Mouse (Mus musculus) myocyte (in vitro differentiated cells): ENCODE measurements around the gene Tasp1. TPM values are rescaled to one million over a fixed set of nuclear protein-coding genes. Genes with fewer than 3 reads are reported as not detected.
"Not testable (repeated sequence)": the region's sequence is repeated elsewhere in the genome, so short reads cannot be mapped to it uniquely, and the experiment has no call there.

Source experiments
- H3K27me3 ChIP-seq: one replicate; pipeline ENCODE4 v1.6.1; 2011; ENCODE audit not compliant: control insufficient read depth, insufficient read depth, insufficient read length
- H3K36me3 ChIP-seq: one replicate; pipeline ENCODE4 v1.6.1; 2011; ENCODE audit not compliant: control insufficient read depth, insufficient read depth
- H3K4me2 ChIP-seq: one replicate; pipeline ENCODE4 v1.6.1; 2011; ENCODE audit warnings: low read depth, control low read depth
- H3K4me3 ChIP-seq: one replicate; pipeline ENCODE4 v1.5.1; 2011; ENCODE audit warnings: mild to moderate bottlenecking, control low read depth, moderate library complexity
- H3K79me2 ChIP-seq: one replicate; pipeline ENCODE4 v1.6.1; 2011; ENCODE audit not compliant: control insufficient read depth, insufficient read depth
- H3ac ChIP-seq: one replicate; pipeline ENCODE4 v1.6.1; 2011; ENCODE audit not compliant: control insufficient read depth, insufficient read length
- CEBPB ChIP-seq: IDR thresholded peaks from 2 replicates; pipeline ENCODE4 v1.6.1; 2011; ENCODE audit warnings: mild to moderate bottlenecking, moderate library complexity; ENCODE audit not compliant: poor library complexity, insufficient read depth, severe bottlenecking
- E2F4 ChIP-seq: IDR thresholded peaks from one replicate; pipeline ENCODE4 v1.6.1; 2011; ENCODE audit warnings: mild to moderate bottlenecking, control low read depth, moderate library complexity; ENCODE audit not compliant: insufficient read depth
- MAX ChIP-seq: IDR thresholded peaks from one replicate; pipeline ENCODE4 v1.6.1; 2011; ENCODE audit warnings: low read depth, mild to moderate bottlenecking, control low read depth
- MYOD1 ChIP-seq, 3 experiments: IDR thresholded peaks; one replicate each; pipeline ENCODE4 v1.6.1; 2011; ENCODE audit warnings: control low read depth in 2 of 3, low read depth in 2 of 3, mild to moderate bottlenecking in 2 of 3, moderate library complexity in 1 of 3; ENCODE audit not compliant: insufficient read length in 2 of 3, control insufficient read depth in 1 of 3
- MYOG ChIP-seq, 3 experiments: IDR thresholded peaks; one replicate each; pipeline ENCODE4 v1.6.1; 2011; ENCODE audit warnings: control low read depth in 2 of 3, low read depth in 2 of 3, mild to moderate bottlenecking in 2 of 3; ENCODE audit not compliant: insufficient read length in 2 of 3, control insufficient read depth in 1 of 3, insufficient read depth in 1 of 3
- POLR2A ChIP-seq: IDR thresholded peaks from one replicate; pipeline ENCODE4 v1.6.1; 2011; ENCODE audit warnings: low read depth, mild to moderate bottlenecking, control low read depth, moderate library complexity; ENCODE audit not compliant: insufficient read length
- POLR2AphosphoS2 ChIP-seq: IDR thresholded peaks from one replicate; pipeline ENCODE4 v1.6.1; 2011; ENCODE audit warnings: low read depth, control low read depth; ENCODE audit not compliant: insufficient read length
- REST ChIP-seq: IDR thresholded peaks from one replicate; pipeline ENCODE4 v1.6.1; 2011; ENCODE audit warnings: mild to moderate bottlenecking, control low read depth, moderate library complexity; ENCODE audit not compliant: insufficient read depth, insufficient read length
- SRF ChIP-seq: IDR thresholded peaks from one replicate; pipeline ENCODE4 v1.6.1; 2011; ENCODE audit warnings: low read depth; ENCODE audit not compliant: control insufficient read depth, insufficient read length
- TCF12 ChIP-seq: IDR thresholded peaks from one replicate; pipeline ENCODE4 v1.6.1; 2011; ENCODE audit warnings: mild to moderate bottlenecking, control low read depth; ENCODE audit not compliant: poor library complexity, insufficient read depth, severe bottlenecking
- TCF3 ChIP-seq: IDR thresholded peaks from one replicate; pipeline ENCODE4 v1.6.1; 2011; ENCODE audit warnings: low read depth, control low read depth; ENCODE audit not compliant: insufficient read length
- USF1 ChIP-seq: IDR thresholded peaks from one replicate; pipeline ENCODE4 v1.6.1; 2011; ENCODE audit warnings: low read depth, mild to moderate bottlenecking, control low read depth, moderate library complexity
- polyA plus RNA-seq: library from polyadenylated mRNA; unstranded; fragments of >200 nt; fragmentation: generic; extraction: Trizol; gene quantifications from one replicate; pipeline ENCODE4 v1.2.1, GENCODE M21; 2012; ENCODE audit warnings: missing spikeins

Tasp1 gene
- polyA plus RNA-seq, 1 experiment, result 3.8 TPM

- H3K4me3 ChIP-seq, result no peak overlapping the region
- TF ChIP-seq TCF3, result no peak
- H3K79me2 ChIP-seq, result no peaks in the 10 kb centered on the region
- no peaks in the 10 kb centered on the region for H3K27me3 ChIP-seq
- no peaks in the 10 kb centered on the region for H3K36me3 ChIP-seq
- no peak overlapping the region for H3K4me2 ChIP-seq
- no peak overlapping the region for H3ac ChIP-seq
These were observed 192.4 kb downstream of the Tasp1 start for GRCm38 (mm10) chr2:139874173-139874572.

- H3K4me3 ChIP-seq, result no peak overlapping the region
- H3K36me3 ChIP-seq, result no peaks in the 10 kb centered on the region
- no peak overlapping the region for H3K4me2 ChIP-seq
- H3K27me3 ChIP-seq, result no peaks in the 10 kb centered on the region
- no peak for TF ChIP-seq TCF3
- no peak overlapping the region for H3ac ChIP-seq
- no peaks in the 10 kb centered on the region for H3K79me2 ChIP-seq
These were observed 192.8 kb downstream of the Tasp1 start for GRCm38 (mm10) chr2:139873762-139874161.

DNA sequence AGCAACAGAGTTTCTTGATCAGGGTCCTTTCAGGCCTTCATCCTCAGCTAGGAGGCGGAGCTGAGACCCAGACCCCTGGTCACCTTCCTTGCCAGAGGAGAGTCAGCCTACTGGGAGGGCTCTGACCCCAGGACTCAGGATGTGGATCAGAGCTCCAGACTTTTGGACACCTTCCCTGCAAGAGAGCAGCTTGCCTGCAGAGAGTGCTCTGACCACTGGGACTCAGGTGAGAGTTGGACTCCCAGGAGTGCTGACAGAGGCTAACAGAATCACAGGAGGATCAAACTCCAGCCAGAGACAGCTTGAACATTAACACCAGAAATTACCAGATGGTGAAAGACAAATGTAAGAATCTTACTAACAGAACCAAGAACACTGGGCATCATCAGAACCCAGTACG lies 197.5 kb downstream of the Tasp1 start:
- not testable (repeated sequence) for H3K79me2 ChIP-seq, H3K4me2 ChIP-seq, H3K27me3 ChIP-seq, H3K4me3 ChIP-seq, H3ac ChIP-seq, H3K36me3 ChIP-seq

DNA sequence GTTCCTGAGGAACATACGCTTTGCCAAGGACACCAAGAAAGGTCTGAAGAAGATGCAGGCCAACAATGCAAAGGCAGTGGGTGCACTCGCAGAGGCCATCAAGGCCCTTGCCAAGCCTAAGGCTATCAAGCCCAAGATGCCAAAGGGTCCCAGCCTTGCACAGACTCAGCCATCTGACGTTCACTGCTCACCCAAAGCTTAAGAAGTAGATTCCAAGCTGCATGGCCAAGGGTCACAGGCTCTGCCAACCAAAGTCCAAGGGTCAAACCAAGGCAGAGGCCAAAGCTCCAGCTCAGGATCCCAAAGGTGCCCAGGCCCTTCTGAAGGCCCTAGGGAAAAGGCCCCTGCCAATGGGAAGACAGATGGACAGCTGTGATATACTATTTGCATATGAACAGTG lies 203.2 kb downstream of the Tasp1 start:
- not testable (repeated sequence) for H3K36me3 ChIP-seq, H3K79me2 ChIP-seq, H3K4me2 ChIP-seq, H3K27me3 ChIP-seq, H3K4me3 ChIP-seq, H3ac ChIP-seq

- Histone ChIP-seq H3K36me3 (no peaks in the 10 kb centered on the region), H3K4me2 (no peak overlapping the region), H3K79me2 (no peaks in the 10 kb centered on the region), H3K27me3 (no peaks in the 10 kb centered on the region), H3ac (no peak overlapping the region), H3K4me3 (no peak overlapping the region)
- TF ChIP-seq POLR2AphosphoS2 (no peak), TCF3 (no peak), TCF12 (no peak), MYOD1 (IDR thresholded peaks at IDR 0.05; ENCODE audit: control insufficient read depth in 1 of 3, insufficient read length in 2 of 3, low read depth in 2 of 3) (no peak), POLR2A (no peak), E2F4 (no peak), MYOG (IDR thresholded peaks at IDR 0.05; ENCODE audit: control insufficient read depth in 1 of 3, insufficient read depth in 1 of 3, insufficient read length in 2 of 3, low read depth in 2 of 3) (no peak), MAX (no peak), SRF (no peak), CEBPB (no peak), USF1 (no peak), REST (no peak)
These were observed 206.5 kb downstream of the Tasp1 start for GRCm38 (mm10) chr2:139860133-139860494.

DNA sequence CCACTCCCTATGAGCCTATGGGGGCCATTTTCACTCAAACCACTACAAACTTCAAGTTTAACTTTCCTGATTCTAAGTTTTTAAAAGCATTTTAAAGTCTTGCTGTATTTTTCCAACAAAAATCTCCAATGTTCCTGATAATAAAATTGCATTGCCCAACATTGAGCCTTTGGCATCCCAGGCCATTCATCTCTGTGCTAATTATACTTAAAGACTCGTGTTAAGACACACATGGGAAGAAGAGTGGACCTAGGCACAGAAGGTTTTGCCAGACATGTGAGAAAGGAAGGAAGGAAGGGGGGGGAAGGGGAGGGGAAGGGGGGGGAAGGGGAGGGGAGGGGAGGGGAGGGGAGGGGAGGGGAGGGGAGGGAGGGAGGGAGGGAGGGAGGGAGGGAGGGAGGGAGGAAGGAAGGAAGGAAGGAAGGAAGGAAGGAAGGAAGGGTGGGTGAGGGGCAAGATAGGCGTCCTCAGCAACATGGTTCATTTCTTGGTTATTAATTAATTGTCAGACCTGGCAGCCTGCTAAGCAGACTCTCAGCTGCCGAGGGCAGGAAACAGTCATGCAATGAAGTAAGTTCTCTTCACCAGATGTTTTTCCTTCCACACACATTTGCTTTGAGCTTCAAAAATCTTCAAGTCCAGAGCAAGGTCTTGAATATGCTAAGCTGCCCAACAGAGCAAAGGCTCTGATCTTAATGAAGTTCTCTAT lies 207.0 kb downstream of the Tasp1 start:
- H3K4me2 ChIP-seq, result no peak overlapping the region
- no peak overlapping the region for H3ac ChIP-seq
- H3K27me3 ChIP-seq, result no peaks in the 10 kb centered on the region
- no peaks in the 10 kb centered on the region for H3K36me3 ChIP-seq
- H3K4me3 ChIP-seq, result no peak overlapping the region
- no peaks in the 10 kb centered on the region for H3K79me2 ChIP-seq
- no peak for TF ChIP-seq MAX
- no peak for TF ChIP-seq TCF3
- no peak for TF ChIP-seq MYOG (IDR thresholded peaks at IDR 0.05; ENCODE audit: control insufficient read depth in 1 of 3, insufficient read depth in 1 of 3, insufficient read length in 2 of 3, low read depth in 2 of 3)
- no peak for TF ChIP-seq TCF12
- no peak for TF ChIP-seq MYOD1 (IDR thresholded peaks at IDR 0.05; ENCODE audit: control insufficient read depth in 1 of 3, insufficient read length in 2 of 3, low read depth in 2 of 3)
- TF ChIP-seq E2F4, result no peak
- TF ChIP-seq POLR2AphosphoS2, result no peak
